Mouse (Mus musculus): ENCODE data around the gene Id3. TPM values are rescaled to one million over a fixed set of nuclear protein-coding genes. Genes with fewer than 3 reads are reported as not detected.
A peak's percentile ranks its signal among the peaks of the same experiment; 100 is the strongest.

Gene Id3
- polyA plus RNA-seq, 1 experiment = 8.4 TPM

DNA sequence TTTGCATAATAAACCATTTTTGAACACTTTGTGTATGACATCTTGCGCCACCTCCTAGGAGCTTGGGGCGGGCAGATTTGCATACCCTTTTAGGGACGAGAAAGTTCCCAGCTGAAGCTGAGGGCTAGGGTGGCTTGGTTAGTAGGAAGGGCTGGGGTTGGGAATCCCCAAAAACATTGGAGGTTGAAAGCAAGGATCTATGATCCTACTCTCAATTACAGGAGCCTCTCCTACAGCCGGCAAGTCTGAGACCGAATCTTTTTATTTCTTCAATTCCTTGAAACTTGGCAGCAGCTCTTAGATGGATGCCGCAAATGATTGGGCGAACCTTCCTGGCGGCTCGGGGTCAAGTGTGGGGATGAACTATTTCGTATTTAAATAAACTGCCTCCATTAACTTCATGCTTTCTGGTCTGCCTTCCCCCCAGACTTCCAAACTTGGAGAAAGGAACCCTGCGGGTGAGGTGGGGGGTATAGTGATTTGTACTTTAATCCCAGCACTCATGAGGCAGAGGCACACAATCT, 2.1 kb downstream of the Id3 start:
- no peak overlapping the region for H3K27ac ChIP-seq (ENCODE audit: insufficient read depth, low read depth, low read length)
- peaks cover 31% of the 10 kb centered on the region for H3K4me1 ChIP-seq (ENCODE audit: control insufficient read depth, insufficient read depth, low read length)
- TF ChIP-seq POLR2A (IDR thresholded peaks at IDR 0.05; ENCODE audit: borderline replicate concordance, low read depth, low read length) = no peak
- TF ChIP-seq CTCF (IDR thresholded peaks at IDR 0.05; ENCODE audit: low read depth, low read length) = no peak
- H3K4me3 ChIP-seq (ENCODE audit: insufficient read depth, low read length) = no peak overlapping the region

DNA sequence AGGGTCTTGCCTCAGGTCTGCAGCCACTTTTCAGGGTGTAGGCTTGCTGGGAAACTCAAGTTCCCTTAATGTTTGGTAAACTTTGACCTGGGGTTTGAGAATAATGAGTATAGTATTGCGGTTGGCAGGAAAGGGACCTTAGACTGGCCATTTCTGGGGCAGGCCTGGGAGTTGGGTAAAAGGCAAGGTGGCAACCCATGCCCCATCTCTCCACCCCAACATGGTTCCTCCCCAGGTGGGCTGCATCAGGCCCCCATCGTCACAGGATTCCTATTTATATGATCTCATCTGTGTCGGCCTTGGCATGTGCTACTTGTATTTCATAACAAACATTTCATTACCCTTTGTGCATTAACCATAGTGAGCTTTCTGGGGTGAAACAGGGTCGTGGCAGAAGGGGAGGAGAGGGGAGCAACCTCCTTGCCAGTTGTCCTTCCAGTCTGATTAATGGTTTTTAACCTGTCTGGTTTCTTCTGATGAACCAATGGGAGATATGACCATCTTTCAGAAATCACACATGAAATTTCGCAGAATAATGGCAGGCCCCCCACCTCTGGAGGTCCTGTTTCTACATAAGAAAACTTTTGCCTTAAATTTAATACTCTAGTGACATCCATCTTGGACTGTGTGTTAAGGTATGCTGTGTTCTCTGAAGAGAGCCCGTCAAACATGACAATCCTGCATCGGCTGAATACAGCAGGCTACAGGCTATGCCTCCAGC, 2.9 kb downstream of the Id3 start:
- Histone ChIP-seq H3K4me1 (ENCODE audit: control insufficient read depth, insufficient read depth, low read length) (peaks cover 25% of the 10 kb centered on the region), H3K27ac (ENCODE audit: insufficient read depth, low read depth, low read length) (no peak overlapping the region), H3K4me3 (ENCODE audit: insufficient read depth, low read length) (no peak overlapping the region)
- TF ChIP-seq CTCF (IDR thresholded peaks at IDR 0.05; ENCODE audit: low read depth, low read length) (no peak), POLR2A (IDR thresholded peaks at IDR 0.05; ENCODE audit: borderline replicate concordance, low read depth, low read length) (no peak)

- H3K4me3 ChIP-seq (ENCODE audit: insufficient read depth, low read length) = no peak overlapping the region
- H3K4me1 ChIP-seq (ENCODE audit: control insufficient read depth, insufficient read depth, low read length) = peaks cover 21% of the 10 kb centered on the region
- TF ChIP-seq CTCF (IDR thresholded peaks at IDR 0.05; ENCODE audit: low read depth, low read length) = no peak
- no peak for TF ChIP-seq POLR2A (IDR thresholded peaks at IDR 0.05; ENCODE audit: borderline replicate concordance, low read depth, low read length)
- no peak overlapping the region for H3K27ac ChIP-seq (ENCODE audit: insufficient read depth, low read depth, low read length)
Observed at GRCm38 (mm10) chr4:136146712-136147154, 3.4 kb downstream of the Id3 start.

DNA sequence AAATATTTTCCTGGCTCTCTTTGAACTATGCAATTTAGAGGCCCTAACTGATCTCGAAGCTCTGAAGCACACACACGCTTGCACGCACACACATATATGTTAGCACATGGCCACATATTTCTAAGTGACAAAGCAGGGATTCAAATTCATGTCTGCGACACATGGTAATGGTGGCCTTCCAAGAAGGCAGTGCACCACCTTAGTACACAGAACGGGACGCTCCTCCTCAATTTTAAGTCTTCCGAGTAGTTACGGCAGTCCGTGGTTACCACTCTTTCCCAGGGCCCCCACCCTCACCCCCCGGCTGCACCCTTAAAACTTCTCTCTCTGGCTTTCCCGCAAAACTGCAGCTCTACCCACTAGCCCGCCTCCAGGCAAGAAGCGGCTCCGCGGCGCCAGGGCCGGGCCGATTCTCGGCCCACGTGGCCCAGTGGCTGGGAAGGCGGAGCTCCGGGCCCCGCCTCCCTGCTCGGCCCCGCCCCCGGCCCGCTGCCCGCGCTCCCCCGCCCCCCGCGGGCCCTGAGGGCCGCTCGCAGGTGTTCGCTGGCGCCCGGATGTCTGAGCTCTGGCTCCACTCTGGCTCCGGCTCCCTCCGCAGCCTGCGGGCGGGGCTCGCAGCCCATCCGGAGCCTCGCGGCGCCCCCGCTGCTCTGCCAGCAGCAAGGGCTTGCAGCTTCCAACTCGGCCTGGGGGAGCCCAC, 4.3 kb downstream of the Id3 start:
- peaks cover 13% of the 10 kb centered on the region for H3K4me1 ChIP-seq (ENCODE audit: control insufficient read depth, insufficient read depth, low read length)
- H3K27ac ChIP-seq (ENCODE audit: insufficient read depth, low read depth, low read length) = no peak overlapping the region
- peak overlapping the region; percentile 49 for H3K4me3 ChIP-seq (ENCODE audit: insufficient read depth, low read length)
- TF ChIP-seq CTCF (IDR thresholded peaks at IDR 0.05; ENCODE audit: low read depth, low read length) (no peak), POLR2A (IDR thresholded peaks at IDR 0.05; ENCODE audit: borderline replicate concordance, low read depth, low read length) (no peak)

- TF ChIP-seq CTCF (IDR thresholded peaks at IDR 0.05; ENCODE audit: low read depth, low read length) (no peak), POLR2A (IDR thresholded peaks at IDR 0.05; ENCODE audit: borderline replicate concordance, low read depth, low read length) (no peak)
- Histone ChIP-seq H3K4me1 (ENCODE audit: control insufficient read depth, insufficient read depth, low read length) (peaks cover 9% of the 10 kb centered on the region), H3K4me3 (ENCODE audit: insufficient read depth, low read length) (no peak overlapping the region), H3K27ac (ENCODE audit: insufficient read depth, low read depth, low read length) (no peak overlapping the region)
Observed at GRCm38 (mm10) chr4:136148342-136149044, 5.2 kb downstream of the Id3 start.

DNA sequence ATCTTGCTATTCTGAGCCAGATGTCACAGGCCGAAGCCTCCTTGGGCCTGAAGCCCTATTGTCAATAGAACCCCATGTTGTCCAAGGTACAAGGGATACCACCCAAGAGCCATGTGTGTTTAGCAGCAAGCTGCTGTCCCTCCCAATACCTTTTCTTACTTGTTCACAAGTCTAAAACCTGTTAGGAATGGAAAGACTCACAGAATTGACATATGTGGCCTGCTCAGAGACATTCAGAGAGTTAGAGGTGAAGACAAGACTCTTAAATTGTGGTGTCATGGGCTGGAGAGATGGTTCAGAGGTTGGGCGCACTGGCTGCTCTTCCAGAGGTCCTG, 5.7 kb downstream of the Id3 start:
- H3K27ac ChIP-seq (ENCODE audit: insufficient read depth, low read depth, low read length) = no peak overlapping the region
- H3K4me3 ChIP-seq (ENCODE audit: insufficient read depth, low read length) = no peak overlapping the region
- H3K4me1 ChIP-seq (ENCODE audit: control insufficient read depth, insufficient read depth, low read length) = peaks cover 9% of the 10 kb centered on the region
- TF ChIP-seq CTCF (IDR thresholded peaks at IDR 0.05; ENCODE audit: low read depth, low read length) = no peak
- no peak for TF ChIP-seq POLR2A (IDR thresholded peaks at IDR 0.05; ENCODE audit: borderline replicate concordance, low read depth, low read length)

DNA sequence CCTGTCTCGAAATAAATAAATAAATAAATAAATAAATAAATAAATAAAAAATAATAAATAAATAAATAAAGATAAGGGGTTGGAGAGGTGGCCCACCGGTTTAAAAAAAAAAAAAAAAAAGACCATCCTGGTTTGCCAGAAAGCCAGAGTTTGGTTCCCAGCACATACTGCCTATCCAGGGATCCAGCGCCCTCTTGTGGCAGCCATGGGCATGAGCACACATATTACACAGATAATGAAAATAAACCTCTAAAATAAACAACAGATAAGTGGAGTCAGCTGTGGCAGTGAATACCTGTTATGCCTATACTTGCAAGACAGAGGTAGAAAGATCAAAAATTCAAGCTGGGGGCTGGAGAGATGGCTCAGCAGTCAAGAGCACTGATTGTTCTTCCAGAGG, 6.4 kb downstream of the Id3 start:
- no peak overlapping the region for H3K27ac ChIP-seq (ENCODE audit: insufficient read depth, low read depth, low read length)
- no peak overlapping the region for H3K4me3 ChIP-seq (ENCODE audit: insufficient read depth, low read length)
- no peak for TF ChIP-seq POLR2A (IDR thresholded peaks at IDR 0.05; ENCODE audit: borderline replicate concordance, low read depth, low read length)
- peak; percentile 89 for TF ChIP-seq CTCF (IDR thresholded peaks at IDR 0.05; ENCODE audit: low read depth, low read length)
- H3K4me1 ChIP-seq (ENCODE audit: control insufficient read depth, insufficient read depth, low read length) = peaks cover 9% of the 10 kb centered on the region

GRCm38 (mm10) chr4:136150596-136150995, 7.3 kb downstream of the Id3 start:
- Histone ChIP-seq H3K4me3 (ENCODE audit: insufficient read depth, low read length) (no peak overlapping the region), H3K27ac (ENCODE audit: insufficient read depth, low read depth, low read length) (no peak overlapping the region), H3K4me1 (ENCODE audit: control insufficient read depth, insufficient read depth, low read length) (peaks cover 4% of the 10 kb centered on the region)
- TF ChIP-seq CTCF (IDR thresholded peaks at IDR 0.05; ENCODE audit: low read depth, low read length) = no peak
- no peak for TF ChIP-seq POLR2A (IDR thresholded peaks at IDR 0.05; ENCODE audit: borderline replicate concordance, low read depth, low read length)

GRCm38 (mm10) chr4:136152821-136153220, 9.5 kb downstream of the Id3 start:
- TF ChIP-seq CTCF (IDR thresholded peaks at IDR 0.05; ENCODE audit: low read depth, low read length) (peak; percentile 10; the same call in 1 of the 2 replicates), POLR2A (IDR thresholded peaks at IDR 0.05; ENCODE audit: borderline replicate concordance, low read depth, low read length) (no peak)
- H3K4me3 ChIP-seq (ENCODE audit: insufficient read depth, low read length) = no peak overlapping the region
- no peaks in the 10 kb centered on the region for H3K4me1 ChIP-seq (ENCODE audit: control insufficient read depth, insufficient read depth, low read length)
- H3K27ac ChIP-seq (ENCODE audit: insufficient read depth, low read depth, low read length) = no peak overlapping the region
